Mouse (Mus musculus) myocyte (in vitro differentiated cells): ENCODE data around the gene Zfp93.

Experiments used
- CEBPB ChIP-seq: IDR thresholded peaks from 2 replicates; pipeline ENCODE4 v1.6.1; 2011; ENCODE audit warnings: mild to moderate bottlenecking, moderate library complexity; ENCODE audit not compliant: poor library complexity, insufficient read depth, severe bottlenecking
- E2F4 ChIP-seq: IDR thresholded peaks from one replicate; pipeline ENCODE4 v1.6.1; 2011; ENCODE audit warnings: mild to moderate bottlenecking, control low read depth, moderate library complexity; ENCODE audit not compliant: insufficient read depth
- MAX ChIP-seq: IDR thresholded peaks from one replicate; pipeline ENCODE4 v1.6.1; 2011; ENCODE audit warnings: low read depth, mild to moderate bottlenecking, control low read depth
- MYOG ChIP-seq, 3 experiments: IDR thresholded peaks; one replicate each; pipeline ENCODE4 v1.6.1; 2011; ENCODE audit warnings: control low read depth in 2 of 3, low read depth in 2 of 3, mild to moderate bottlenecking in 2 of 3; ENCODE audit not compliant: insufficient read length in 2 of 3, control insufficient read depth in 1 of 3, insufficient read depth in 1 of 3
- POLR2A ChIP-seq: IDR thresholded peaks from one replicate; pipeline ENCODE4 v1.6.1; 2011; ENCODE audit warnings: low read depth, mild to moderate bottlenecking, control low read depth, moderate library complexity; ENCODE audit not compliant: insufficient read length
- POLR2AphosphoS2 ChIP-seq: IDR thresholded peaks from one replicate; pipeline ENCODE4 v1.6.1; 2011; ENCODE audit warnings: low read depth, control low read depth; ENCODE audit not compliant: insufficient read length
- REST ChIP-seq: IDR thresholded peaks from one replicate; pipeline ENCODE4 v1.6.1; 2011; ENCODE audit warnings: mild to moderate bottlenecking, control low read depth, moderate library complexity; ENCODE audit not compliant: insufficient read depth, insufficient read length
- SRF ChIP-seq: IDR thresholded peaks from one replicate; pipeline ENCODE4 v1.6.1; 2011; ENCODE audit warnings: low read depth; ENCODE audit not compliant: control insufficient read depth, insufficient read length
- USF1 ChIP-seq: IDR thresholded peaks from one replicate; pipeline ENCODE4 v1.6.1; 2011; ENCODE audit warnings: low read depth, mild to moderate bottlenecking, control low read depth, moderate library complexity

GRCm38 (mm10) chr7:24237040-24237791 is 33.0 kb upstream of the Zfp93 start, which contains the start of gene Zfp109:
- TF ChIP-seq MAX (no peak), POLR2AphosphoS2 (no peak), CEBPB (no peak), POLR2A (peak; percentile 41), SRF (no peak), E2F4 (no peak), REST (no peak), MYOG (IDR thresholded peaks at IDR 0.05; ENCODE audit: control insufficient read depth in 1 of 3, insufficient read depth in 1 of 3, insufficient read length in 2 of 3, low read depth in 2 of 3) (no peak), USF1 (no peak)
